Mouse (Mus musculus): ENCODE measurements around the gene Trim43b.
"Not testable (repeated sequence)": the region's sequence is repeated elsewhere in the genome, so short reads cannot be mapped to it uniquely, and the experiment has no call there.

The Trim43b gene

DNA sequence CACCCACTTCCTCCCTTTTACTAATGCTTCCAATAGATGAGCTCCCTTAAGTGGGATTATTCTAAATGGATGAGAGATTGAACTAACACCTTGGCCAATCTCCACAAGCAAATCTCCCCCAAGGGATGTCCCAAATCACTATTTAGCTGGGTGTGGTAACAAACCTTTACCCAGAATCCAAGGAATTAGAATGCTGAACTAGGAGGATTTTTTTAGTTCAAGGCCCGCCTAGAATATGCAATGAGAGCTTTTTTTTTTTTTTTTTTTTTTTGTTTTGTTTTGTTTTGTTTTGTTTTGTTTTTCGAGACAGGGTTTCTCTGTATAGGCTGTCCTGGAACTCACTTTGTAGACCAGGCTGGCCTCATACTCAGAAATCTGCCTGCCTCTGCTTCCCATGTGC is at the start of gene Trim43b:
Trim43b (minus strand) TSS at position 101 of the 400 bp plus-strand sequence.
- DNase-seq (ENCODE audit: low read depth, low spot score), result not testable (repeated sequence)

DNA sequence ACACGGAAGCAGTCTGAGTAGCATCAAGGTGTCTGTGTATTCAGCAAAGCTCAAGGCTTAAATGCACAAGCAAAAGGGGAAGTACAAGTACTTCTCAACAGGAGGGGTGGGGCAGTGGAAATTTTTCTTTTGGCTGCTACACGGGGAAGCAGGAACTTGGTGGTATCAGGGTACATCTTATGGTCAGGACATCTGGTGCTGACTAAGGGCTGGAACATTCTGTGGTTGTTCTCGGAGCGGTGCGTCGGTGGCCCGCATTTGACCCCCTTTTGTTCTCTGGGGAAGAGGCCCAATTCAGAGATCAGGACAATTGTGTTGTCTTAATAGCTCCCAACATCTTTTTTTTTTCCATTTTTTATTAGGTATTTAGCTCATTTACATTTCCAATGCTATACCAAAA is 11.9 kb upstream of the Trim43b start:
- not testable (repeated sequence) for DNase-seq (ENCODE audit: low read depth, low spot score)

DNA sequence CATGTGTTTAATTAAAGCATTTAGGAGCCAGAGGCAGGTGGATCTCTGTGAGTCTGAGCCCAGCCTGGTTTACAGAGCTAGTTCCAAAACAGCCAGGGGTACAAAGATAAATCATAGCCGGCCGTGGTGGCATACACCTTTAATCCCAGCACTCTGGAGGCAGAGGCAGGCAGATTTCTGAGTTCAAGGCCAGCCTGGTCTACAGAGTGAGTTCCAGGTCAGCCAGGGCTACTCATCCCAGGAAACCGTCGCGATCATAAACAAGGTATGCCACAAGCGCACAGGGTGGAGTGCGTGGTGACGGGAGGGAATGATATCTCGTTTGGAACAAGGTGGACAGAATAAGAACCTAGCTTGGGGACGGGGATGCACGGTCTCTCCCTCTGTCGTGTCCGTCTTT is 5.9 kb downstream of the Trim43b start:
- DNase-seq (ENCODE audit: low read depth, low spot score), result not testable (repeated sequence)

DNA sequence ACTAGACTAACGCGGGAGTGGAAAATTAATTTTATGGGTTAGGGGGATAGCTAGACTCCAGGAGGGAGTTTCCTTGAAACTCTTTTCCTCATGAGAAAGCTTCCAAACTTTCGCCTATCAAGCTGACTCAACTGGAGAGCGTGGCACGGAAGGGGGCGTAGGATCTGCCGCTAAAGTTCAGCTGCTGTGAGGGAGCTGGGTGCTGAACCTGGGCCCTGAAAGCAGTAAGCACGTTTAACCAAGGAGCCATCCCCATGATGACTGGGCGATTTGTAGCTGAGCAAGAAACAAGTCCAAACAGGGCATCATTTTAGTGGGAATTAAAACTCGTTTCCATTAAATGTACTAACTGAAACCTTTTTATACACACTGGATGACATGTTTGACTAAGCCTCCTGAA is 13.0 kb downstream of the Trim43b start:
- DNase-seq (ENCODE audit: low read depth, low spot score), result not testable (repeated sequence)

DNA sequence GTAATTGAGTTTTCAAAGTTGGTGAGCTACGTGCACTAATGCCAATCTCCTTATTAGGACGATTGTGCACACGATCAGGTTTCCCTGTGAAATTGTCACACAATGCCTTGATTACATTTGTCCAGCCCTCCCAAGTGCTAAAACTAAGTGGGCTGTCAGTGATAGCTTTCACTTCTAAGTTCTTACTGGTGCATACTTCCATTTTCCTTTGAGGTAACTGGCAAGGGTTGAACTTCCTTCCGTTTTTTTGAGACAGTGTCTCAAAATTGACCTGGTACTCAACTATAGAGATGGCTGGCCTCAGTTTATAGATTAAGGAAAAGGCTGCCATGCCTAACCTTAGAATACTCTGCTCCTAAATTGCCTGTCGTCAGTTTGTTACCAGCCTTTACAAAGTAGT is 16.1 kb downstream of the Trim43b start:
- not testable (repeated sequence) for DNase-seq (ENCODE audit: low read depth, low spot score)

DNA sequence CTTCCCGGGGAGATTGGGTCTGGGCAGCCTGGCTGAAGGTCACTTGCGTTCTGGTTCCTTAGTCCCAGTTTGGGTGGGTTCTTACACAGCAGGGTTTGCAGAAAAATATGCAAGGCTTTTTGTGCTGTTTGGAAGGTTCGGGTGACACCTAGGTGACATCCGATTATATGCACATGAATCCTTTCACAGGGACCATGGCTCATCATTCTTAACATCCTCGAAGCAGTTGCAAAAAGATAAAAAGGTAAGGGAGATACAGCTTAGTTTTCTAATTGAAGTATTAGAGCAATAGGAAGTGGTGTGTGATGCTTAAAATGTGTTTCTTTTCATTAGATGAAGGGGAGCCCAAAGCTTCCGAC is 25.5 kb downstream of the Trim43b start:
- DNase-seq (ENCODE audit: low read depth, low spot score), result not testable (repeated sequence)

DNA sequence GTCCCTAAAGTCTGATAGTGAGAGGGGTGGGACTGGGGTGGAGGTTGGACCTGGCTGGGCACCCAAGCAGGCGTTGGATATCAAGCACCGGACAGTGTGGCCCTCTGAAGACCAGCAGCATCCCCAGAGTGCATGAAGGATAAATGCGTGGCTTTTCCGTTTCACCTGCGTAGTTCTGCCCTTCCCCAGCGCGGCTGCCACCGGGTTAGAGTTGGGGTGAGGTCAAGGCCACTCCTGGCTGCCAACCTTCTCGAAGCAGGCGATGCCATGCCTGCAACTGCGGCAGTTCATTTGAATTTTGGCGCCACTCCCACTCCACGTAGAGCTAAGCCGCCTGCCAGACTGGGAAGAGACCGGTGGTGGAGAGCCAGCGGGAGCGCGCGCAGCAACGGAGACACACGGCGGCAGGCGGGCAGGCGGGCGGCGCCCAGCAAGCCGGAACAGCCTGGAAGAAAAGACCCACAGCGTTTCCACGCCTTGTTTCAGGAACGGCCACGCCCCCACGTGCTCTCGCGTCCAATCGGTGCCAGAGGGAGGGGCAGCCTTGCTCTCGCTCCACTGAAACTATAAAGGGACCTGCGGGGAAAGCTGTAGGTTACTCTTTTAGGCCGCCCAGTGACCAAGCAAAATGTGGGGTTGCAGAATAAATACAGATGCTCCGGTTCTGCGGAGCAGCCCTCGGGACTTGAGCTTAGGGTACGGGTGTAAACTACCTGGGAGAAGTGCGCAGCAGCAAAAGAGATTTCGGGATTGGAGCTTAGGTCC is 26.1 kb downstream of the Trim43b start:
- DNase-seq (ENCODE audit: low read depth, low spot score), result peak; percentile 9

All from forelimb bud, embryonic 11.5 days (tissue).